Mouse (Mus musculus) kidney, adult 2 months (tissue): ENCODE measurements around the gene Ace3. TPM values are rescaled to one million over a fixed set of nuclear protein-coding genes. Genes with fewer than 3 reads are reported as not detected.
A peak's percentile ranks its signal among the peaks of the same experiment; 100 is the strongest.

ENCODE experiments used
- DNase-seq: peaks from one replicate; pipeline ENCODE4 v3.0.0; 2021
- H3K27ac ChIP-seq: fragments of 200-500 bp; 2 replicates; pipeline ENCODE4 v1.5.1; 2012; ENCODE audit warnings: low read depth, low read length, control low read depth, inconsistent platforms; ENCODE audit not compliant: insufficient read depth
- H3K27me3 ChIP-seq: fragments of 200-500 bp; replicated peaks from 2 replicates; pipeline ENCODE4 v1.6.1; 2012; ENCODE audit warnings: mild to moderate bottlenecking, moderate library complexity, low read length, inconsistent platforms; ENCODE audit not compliant: control insufficient read depth, insufficient read depth
- H3K36me3 ChIP-seq: fragments of 200-500 bp; 2 replicates; pipeline ENCODE4 v1.6.1; 2012; ENCODE audit warnings: mild to moderate bottlenecking, moderate library complexity, low read length, inconsistent platforms; ENCODE audit not compliant: control insufficient read depth, insufficient read depth
- H3K4me1 ChIP-seq: fragments of 200-500 bp; 2 replicates; pipeline ENCODE4 v1.6.1; 2011; ENCODE audit warnings: low read length; ENCODE audit not compliant: control insufficient read depth, insufficient read depth
- H3K4me3 ChIP-seq: fragments of 200-500 bp; 2 replicates; pipeline ENCODE4 v1.5.1; 2011; ENCODE audit warnings: mild to moderate bottlenecking, low read depth, low read length, control low read depth; ENCODE audit not compliant: insufficient read depth
- CTCF ChIP-seq: fragments of 200-500 bp; conservative IDR thresholded peaks from 2 replicates; pipeline ENCODE4 v1.5.1; 2011; ENCODE audit warnings: low read depth, mild to moderate bottlenecking, control low read depth, low read length, moderate library complexity, mixed read lengths; ENCODE audit not compliant: insufficient read depth, insufficient read length
- POLR2A ChIP-seq: fragments of 200-500 bp; IDR thresholded peaks from one replicate; pipeline ENCODE4 v1.6.1; 2011; ENCODE audit warnings: low read depth, low read length, control low read depth
- WGBS: fragments of 180-500 bp; shearing (Covaris S2); methylation state at CpG from one replicate; pipeline ENCODE4 v1.1.7; 2018; 5-methylcytosine and 5-hydroxymethylcytosine counted together
- polyA plus RNA-seq: library from polyadenylated mRNA; depleted of rRNA; stranded (reverse); fragments of >200 nt; gene quantifications from 2 replicates; pipeline ENCODE4 v1.2.3, GENCODE M21; 2012

The Ace3 gene
- polyA plus RNA-seq, 1 experiment: 0.06 TPM

DNA sequence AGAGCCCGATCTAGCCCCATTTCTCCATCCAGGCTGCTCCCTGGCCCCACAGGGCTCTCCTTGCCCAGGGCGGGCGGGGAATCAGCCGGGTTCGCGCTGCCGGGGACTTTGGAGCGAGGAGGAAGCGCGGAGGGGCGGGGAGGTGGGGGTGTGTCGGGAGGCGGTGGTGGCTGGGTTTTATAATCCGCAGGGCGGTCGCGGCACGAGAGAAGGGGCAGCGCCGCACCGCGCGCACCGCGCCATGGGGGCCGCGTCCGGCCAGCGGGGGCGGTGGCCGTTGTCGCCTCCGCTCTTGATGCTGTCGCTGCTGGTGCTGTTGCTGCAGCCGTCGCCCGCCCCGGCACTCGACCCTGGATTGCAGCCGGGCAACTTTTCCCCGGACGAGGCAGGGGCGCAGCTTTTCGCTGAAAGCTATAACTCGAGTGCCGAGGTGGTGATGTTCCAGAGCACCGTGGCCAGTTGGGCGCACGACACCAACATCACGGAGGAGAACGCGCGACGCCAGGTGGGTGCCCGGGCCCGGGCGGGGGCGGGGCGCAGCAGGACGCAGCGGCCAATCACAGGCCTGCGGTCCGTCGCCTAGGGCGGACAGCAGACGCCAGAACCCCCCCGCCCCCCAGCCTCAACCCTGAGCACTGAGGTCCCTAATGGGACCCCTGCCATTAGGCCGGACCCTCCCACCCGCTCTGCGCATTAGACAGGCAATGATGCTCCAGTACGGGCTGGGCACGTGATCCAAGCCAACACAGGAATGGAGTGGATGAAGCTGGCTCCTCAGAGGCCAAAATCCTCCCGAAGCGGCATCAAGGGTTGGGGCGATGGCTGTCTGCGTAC lies 26.5 kb upstream of the Ace3 start, which contains the start of gene Ace:
TSS of gene Ace (plus strand) at position 205 of the 834 bp plus-strand sequence.
- Histone ChIP-seq H3K36me3 (no peaks in the 10 kb centered on the region), H3K27me3 (no peaks in the 10 kb centered on the region), H3K4me3 (peak within 1 kb of the TSS; percentile 58), H3K4me1 (peaks cover 4% of the 10 kb centered on the region; the same call in 1 of the 2 replicates), H3K27ac (no peak within 1 kb of the TSS)
- DNase-seq: peak; percentile 75
- TF ChIP-seq CTCF: no peak
- no peak for TF ChIP-seq POLR2A
- 2% methylated on average over 76 of the region's 76 CpGs for WGBS

DNA sequence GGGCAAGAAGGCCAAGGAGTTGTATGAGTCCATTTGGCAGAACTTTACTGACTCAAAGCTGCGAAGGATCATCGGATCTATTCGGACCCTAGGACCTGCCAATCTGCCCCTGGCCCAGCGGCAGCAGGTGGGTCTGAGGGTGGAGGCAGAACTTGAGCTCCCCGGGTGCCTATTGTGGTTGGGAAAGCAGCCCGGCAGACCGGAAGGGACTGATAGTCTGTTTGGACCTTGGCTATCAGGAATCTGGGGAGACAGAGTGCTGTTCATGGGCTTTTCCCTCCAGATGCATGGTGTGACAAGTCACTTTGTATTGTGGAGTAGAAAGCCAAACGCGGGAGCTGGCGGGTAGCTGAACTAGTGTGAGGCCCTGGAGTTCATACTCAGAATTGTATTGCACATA lies 25.5 kb upstream of the Ace3 start:
- peaks cover 4% of the 10 kb centered on the region; the same call in 1 of the 2 replicates for H3K4me1 ChIP-seq
- TF ChIP-seq POLR2A (no peak), CTCF (no peak)
- no peak for DNase-seq
- no peaks in the 10 kb centered on the region for H3K27me3 ChIP-seq
- H3K27ac ChIP-seq: no peak overlapping the region
- H3K4me3 ChIP-seq: peak overlapping the region; percentile 58; the same call in 1 of the 2 replicates
- 50% methylated on average over 10 of the region's 10 CpGs for WGBS
- H3K36me3 ChIP-seq: no peaks in the 10 kb centered on the region

DNA sequence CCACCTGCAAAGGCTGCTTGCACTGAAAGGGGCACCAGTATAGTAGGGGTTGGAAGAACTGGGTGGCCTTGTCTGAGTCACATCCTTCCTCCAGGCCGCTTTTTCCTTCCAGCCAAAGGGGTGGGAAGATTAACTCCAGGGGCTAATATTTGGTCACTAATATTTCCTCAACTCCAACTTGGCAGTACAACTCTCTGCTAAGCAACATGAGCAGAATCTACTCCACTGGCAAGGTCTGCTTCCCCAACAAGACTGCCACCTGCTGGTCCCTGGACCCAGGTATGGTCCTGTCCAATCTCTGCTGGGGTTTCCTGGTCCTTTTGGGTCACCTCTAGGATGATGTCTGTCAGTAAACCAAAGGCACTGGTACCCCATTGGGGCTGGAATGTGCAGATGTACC lies 25.0 kb upstream of the Ace3 start:
- no peak overlapping the region for H3K4me3 ChIP-seq
- WGBS: 37% methylated on average over 1 of the region's 1 CpGs
- TF ChIP-seq CTCF (peak; percentile 75), POLR2A (no peak)
- DNase-seq: peak; percentile 72
- no peak overlapping the region for H3K27ac ChIP-seq
- H3K36me3 ChIP-seq: no peaks in the 10 kb centered on the region
- H3K4me1 ChIP-seq: peaks cover 4% of the 10 kb centered on the region; the same call in 1 of the 2 replicates
- H3K27me3 ChIP-seq: no peaks in the 10 kb centered on the region

DNA sequence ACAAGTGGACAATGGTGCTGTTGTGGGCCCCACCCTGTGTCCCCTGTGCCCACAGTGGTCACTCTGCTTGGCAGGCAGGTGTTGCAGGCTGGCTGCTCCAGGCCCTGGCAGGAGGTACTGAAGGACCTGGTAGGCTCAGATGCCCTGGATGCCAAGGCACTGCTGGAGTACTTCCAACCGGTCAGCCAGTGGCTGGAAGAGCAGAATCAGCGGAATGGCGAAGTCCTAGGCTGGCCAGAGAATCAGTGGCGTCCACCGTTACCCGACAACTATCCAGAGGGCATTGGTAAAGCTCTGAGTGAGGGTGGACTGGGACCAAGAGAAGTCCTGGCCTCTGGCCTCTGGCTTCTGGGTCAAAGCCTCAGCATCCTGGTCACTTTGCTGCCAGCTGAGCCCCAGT lies 19.9 kb upstream of the Ace3 start:
- H3K27me3 ChIP-seq: no peaks in the 10 kb centered on the region
- H3K4me1 ChIP-seq: 0 out of 2 replicates have a peak, but pooled peaks cover 8% of the 10 kb centered on the region
- DNase-seq: peak; percentile 92
- H3K4me3 ChIP-seq: no peak overlapping the region
- TF ChIP-seq CTCF (no peak), POLR2A (no peak)
- whole genome bisulfite sequencing: 56% methylated on average over 6 of the region's 6 CpGs
- H3K36me3 ChIP-seq: no peaks in the 10 kb centered on the region
- peak overlapping the region; percentile 64 for H3K27ac ChIP-seq

DNA sequence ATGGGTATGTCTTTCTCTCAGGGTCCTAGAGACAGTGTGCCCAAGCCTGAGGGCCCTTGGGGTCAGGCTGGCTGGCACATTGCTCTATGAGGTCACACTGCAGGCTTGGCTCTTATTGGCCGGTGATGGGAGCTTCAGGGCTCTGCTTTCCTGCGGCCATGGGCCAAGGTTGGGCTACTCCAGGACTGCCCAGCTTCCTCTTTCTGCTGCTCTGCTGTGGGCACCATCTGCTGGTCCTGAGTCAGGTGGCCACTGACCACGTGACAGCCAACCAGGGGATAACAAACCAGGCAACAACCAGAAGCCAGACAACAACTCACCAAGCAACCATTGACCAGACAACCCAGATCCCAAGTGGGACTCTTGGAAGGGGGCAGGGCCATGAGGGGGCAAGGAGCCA lies 19.4 kb upstream of the Ace3 start:
- 60% methylated on average over 3 of the region's 3 CpGs for WGBS
- no peaks in the 10 kb centered on the region for H3K36me3 ChIP-seq
- no peak overlapping the region for H3K4me3 ChIP-seq
- H3K27me3 ChIP-seq: no peaks in the 10 kb centered on the region
- peak overlapping the region; percentile 64 for H3K27ac ChIP-seq
- peak; percentile 47 for DNase-seq
- no peak for TF ChIP-seq POLR2A
- no peak for TF ChIP-seq CTCF
- 0 out of 2 replicates have a peak, but pooled peaks cover 8% of the 10 kb centered on the region for H3K4me1 ChIP-seq

DNA sequence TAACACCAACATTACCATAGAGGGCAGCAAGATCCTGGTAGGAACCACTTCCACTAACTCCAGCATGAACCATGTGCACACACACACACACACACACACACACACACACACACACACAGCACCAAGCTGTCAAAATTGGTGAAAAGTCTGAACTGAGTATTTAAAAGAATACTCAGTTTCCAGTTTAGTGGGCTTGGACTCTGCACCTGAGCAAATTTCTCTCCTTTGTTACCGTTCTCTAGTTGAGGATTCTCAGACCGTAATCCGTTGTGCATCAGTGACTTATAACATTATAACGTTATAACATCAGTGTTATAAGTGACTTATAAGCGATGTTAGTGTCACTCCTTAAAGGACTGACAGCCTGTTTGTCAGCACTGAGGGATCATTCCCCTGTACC lies 18.8 kb upstream of the Ace3 start:
- H3K27me3 ChIP-seq: no peaks in the 10 kb centered on the region
- 48% methylated on average over 5 of the region's 5 CpGs for WGBS
- peak overlapping the region; percentile 64 for H3K27ac ChIP-seq
- 0 out of 2 replicates have a peak, but pooled peaks cover 8% of the 10 kb centered on the region for H3K4me1 ChIP-seq
- no peak for TF ChIP-seq POLR2A
- TF ChIP-seq CTCF: no peak
- no peak overlapping the region for H3K4me3 ChIP-seq
- peak; percentile 60 for DNase-seq
- H3K36me3 ChIP-seq: no peaks in the 10 kb centered on the region

DNA sequence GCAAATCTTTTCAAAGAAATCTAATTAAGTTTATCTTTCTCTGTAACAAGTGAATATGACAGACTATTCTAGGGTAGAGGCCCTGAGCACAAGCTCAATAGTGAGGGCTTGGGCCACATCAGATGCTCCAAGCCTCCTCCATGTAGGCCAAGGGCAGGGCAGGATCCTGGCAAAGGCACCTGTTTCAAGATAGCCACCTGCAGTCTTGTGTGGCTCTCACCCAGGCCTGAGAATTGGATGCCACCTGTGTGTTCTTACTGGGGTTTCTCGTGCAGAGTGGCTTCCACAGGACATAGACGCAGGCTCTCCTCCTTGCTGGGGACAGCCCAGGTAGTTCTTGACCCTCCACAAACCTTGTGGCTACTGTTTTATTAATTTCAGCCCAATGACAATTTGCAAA lies 16.2 kb upstream of the Ace3 start:
- no peaks in the 10 kb centered on the region for H3K36me3 ChIP-seq
- H3K27ac ChIP-seq: no peak overlapping the region
- H3K27me3 ChIP-seq: no peaks in the 10 kb centered on the region
- TF ChIP-seq CTCF (no peak), POLR2A (no peak)
- H3K4me1 ChIP-seq: 0 out of 2 replicates have a peak, but pooled peaks cover 8% of the 10 kb centered on the region
- no peak for DNase-seq
- H3K4me3 ChIP-seq: no peak overlapping the region
- WGBS: 94% methylated on average over 2 of the region's 2 CpGs
